Mouse (Mus musculus) cerebellum, adult 11 months (tissue): ENCODE data around the gene Snx12.

ENCODE experiments used
- DNase-seq: peaks from one replicate; pipeline ENCODE4 v3.0.0; 2022

The Snx12 gene

DNA sequence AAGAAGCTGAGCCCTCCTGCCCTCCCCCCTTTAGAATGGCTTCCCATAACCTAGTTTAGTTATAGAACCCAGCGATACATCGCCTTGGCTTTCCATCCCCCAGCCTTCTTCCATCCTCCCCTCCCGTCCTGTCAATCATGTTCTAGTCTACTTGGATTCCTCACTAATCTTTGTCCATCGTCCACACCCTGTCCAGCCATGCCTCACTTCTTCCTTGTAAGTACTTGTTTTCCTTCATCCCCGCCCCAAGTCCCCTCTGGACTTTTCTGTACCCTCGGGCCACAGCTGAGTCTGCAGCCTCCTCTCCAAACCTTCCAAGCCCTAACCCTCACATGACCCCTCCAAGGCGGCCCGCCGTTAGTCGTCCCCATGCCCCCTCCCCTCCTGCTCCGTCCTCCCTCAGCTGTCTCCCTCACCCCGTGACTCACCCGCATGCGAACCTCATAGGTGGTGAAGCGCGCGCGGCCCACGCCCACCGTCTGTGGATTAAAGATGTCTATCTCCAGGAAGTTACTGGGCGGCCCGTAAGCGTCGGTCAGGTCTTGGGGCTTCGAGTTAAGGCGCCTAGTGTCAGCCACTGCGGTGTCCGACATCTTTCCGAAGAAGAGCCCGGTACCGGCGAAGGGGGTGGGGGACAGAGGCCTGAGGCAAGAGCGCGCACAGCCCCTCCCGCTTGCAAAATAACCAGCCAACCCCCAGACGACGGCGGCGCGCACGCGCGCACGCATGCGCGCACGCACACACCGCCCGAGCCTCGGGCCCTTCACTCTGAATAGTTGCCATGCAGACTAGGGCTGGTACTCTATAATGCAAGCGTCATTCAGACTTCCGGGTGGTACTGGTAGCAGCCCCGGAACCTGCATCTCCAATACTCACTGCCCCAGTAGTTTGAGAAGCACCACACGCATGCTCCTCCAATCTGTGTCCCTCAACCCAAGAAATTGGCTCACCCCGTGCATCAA is at the start of gene Snx12:
Gene Snx12, minus strand, starts transcription at position 730 of the 962 bp plus-strand sequence.
- peak; percentile 88 for DNase-seq

DNA sequence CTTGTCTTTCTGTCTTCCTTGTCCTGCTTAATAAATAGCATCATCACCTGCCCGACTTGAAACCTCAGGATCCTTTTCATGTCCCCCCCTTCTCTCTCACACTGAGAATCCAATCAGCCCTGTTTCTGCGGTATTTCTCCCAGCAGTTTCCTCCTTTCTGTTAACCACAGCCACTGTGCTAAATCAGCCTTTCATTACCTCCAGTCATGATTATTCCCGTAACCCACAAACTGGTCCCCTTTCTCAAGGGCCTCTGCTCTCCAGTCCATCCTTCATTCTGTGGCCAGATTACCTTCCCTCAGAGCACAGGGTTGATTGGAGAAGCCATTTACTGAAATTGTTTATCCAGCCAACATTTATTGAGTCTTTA is 46.4 kb upstream of the Snx12 start, which contains the start of gene Gm20489:
Gene Gm20489, minus strand, starts transcription at position 269 of the 370 bp plus-strand sequence.
- DNase-seq: no peak

DNA sequence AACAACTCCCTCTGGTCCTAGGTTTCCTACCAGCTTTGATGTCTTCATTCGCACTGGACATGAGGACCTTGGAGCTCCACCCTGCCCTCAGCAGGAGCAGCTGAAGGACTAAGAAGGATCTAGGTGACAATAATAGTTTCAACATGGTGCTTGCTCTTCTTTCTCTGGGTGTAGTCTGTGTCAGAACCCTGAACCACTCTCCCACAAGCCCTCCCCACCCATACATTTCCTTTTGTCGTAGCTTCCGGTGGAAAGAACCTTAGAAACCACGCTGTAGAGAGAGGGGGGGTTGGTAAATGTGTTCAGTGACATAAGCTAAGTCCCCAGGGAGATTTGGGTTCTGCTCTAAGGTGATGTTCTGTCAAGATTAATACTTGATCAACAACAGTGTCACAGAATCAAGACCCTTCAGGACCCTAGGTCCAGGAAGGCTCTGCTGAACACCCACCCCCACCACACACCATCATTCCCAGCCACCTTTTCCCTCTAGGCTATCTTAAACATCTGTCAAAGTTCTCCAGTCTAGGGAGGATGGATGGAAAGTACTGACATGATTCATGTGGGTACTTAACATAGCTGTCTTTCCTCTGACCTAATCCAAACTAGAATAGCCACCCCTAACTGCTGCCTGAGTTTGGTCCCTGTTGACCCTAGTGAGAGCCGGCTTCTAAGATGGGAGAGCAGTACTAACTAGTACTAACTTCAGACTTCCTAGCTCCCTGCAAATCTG is 45.8 kb upstream of the Snx12 start, which contains the start of gene Il2rg:
Gene Il2rg, minus strand, starts transcription at position 231 of the 730 bp plus-strand sequence.
- DNase-seq: no peak

DNA sequence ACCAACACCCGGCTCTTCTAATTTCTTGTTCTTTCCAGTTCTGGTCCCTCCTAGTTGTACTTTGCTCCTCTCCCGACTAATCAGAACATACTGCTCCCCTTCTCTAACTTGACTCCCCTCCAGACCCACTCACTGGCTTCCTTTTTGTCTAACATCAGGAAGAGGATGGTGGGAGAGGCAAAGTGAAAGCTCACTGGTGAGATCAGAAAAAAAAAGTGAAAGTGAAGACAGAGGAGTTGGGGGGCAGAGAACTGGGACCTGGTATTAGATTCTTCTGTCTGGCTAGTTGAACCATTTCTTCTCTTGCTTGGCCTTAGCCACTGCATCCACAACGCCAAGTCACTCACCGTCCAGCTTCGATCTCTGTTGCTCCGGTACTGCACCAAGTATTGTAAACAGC is 44.3 kb upstream of the Snx12 start:
- no peak for DNase-seq

DNA sequence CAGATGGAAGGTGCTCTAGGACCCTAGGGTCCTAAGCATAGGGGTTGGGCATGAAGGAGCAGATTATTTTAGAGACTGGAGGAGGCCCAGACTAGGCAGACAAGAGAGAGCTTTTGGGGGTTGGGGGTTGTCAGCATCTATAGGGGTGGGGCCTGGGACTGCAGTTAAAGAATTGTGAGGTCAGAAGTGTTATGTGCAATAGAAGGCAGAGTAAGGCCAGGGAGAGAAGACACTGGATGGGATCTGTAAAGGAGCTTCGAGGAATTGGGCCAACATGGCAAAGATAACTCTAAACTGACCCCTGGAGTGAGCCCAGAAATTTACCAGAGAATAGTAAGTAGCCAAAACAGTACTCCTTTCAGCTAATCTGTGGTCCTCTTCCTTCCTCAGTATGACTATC is 41.5 kb upstream of the Snx12 start, which contains the start of gene Gm614:
Gene Gm614, minus strand, starts transcription at position 101 of the 400 bp plus-strand sequence.
- DNase-seq: no peak

DNA sequence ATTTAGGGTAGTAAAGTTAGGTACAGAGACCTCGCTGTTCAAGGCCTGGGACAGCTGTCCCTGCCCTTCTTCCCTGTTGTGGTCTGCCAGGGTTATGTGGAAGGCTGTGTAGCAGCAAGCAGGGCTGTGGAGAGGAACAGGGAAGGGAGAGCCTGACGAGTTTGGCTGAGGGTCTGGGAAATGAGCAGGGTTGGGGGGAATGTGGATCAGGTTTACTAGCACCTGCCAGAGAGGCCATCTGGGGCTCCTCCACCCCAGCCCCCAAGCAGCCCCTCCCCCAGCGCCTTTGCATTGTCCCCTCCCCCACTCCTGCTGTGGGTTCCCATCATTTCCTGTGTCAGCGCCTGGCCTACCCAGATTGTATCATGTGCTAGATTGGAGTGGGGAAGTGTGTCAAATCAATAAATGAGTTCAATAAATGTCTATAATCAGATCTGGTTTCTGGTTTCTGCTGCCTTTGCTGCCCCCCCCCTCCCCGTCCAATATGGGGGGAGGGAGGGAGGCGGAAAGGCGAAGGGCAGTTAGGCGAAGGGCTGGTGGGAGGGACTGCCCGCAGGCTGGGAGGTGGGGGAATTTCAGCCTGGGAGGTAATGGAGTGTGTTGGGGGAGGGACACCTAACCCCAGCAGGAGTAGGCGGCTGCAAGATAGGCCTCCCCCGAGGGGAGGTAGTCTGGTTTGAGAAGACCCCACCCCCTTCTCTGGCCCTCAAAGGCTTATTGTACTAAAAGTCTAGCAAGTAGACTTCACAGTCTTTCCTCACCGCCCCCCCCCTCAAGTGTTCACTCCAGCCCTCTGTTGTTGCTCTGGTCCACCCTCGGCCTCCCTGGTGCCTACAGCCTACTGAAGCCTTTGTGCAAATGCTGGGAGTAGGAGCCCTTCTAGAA is 38.3 kb upstream of the Snx12 start:
- DNase-seq: no peak

DNA sequence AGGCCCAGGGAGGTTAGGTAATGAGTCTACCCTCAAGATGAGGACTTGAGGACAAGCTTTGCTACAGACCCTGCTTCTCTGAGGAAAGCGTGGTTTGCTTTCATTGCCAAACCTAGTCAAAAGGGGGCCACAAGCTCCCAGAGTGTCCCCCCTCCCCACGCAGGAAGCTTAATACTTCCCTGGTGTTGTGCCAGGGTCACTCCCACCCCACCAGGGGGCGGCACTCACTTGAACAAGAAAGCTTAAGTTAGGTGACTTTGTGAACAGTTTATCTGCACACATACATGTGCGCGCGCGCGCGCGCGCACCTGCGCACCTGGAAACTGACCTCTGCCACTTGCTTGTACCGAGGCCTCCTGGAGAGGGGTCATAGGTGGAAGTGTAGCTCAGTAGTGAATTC is 34.2 kb upstream of the Snx12 start:
- no peak for DNase-seq

DNA sequence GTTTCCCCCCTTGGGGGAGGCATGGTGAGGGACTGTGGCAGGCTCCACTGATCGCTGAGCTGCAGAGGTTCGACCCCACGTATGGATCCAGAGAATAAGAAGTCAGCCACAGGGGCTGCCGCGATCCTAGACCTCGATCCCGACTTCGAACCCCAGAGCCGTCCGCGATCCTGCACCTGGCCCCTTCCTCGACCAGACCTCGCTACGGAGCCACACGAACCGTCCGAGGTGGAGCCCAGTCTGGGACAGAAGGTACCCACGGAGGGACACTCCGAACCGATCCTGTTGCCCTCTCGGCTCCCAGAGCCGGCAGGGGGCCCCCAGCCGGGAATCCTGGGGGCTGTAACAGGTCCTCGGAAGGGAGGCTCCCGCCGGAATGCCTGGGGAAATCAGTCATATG is 32.4 kb upstream of the Snx12 start:
- no peak for DNase-seq

DNA sequence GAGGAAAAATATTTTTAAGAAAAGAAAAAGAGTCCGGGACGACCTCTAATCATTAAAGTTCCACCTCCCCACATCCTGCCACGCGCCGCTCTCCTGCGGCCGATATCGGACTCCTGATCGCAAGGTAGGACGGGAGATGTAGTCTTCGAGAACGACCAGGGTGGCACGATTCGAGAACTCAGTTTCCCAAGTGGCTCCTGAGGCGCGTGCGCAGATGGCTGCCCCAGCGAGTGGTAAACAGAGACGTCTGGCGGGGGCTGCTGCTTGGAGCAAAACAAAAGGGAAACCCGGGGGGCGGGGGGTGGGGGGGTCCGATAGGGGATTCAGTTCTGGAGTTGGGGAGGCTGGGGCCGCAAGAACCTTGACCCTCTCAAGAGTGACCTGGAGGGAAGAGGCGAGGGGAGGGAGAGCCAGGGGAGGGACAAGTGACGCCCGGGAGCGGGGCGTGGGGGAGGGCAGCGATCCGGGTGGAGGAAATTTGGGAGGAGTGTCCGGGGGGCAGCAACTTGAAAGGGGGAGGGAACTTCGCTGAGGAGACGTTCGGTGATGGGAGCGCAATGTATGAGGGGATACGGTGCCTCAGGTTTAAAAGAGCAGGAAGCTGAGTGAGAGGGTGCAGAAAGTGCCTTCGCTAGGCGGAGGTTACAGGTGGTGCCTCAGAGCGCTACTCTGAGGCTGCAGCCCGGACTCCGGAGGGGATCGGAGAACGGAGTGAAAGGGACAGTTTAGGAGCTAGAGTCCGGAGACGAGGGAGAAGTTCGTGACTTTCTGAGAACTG is 31.8 kb upstream of the Snx12 start, which contains the start of gene Foxo4:
Gene Foxo4, plus strand, starts transcription at position 577 of the 778 bp plus-strand sequence.
- DNase-seq: peak; percentile 82

DNA sequence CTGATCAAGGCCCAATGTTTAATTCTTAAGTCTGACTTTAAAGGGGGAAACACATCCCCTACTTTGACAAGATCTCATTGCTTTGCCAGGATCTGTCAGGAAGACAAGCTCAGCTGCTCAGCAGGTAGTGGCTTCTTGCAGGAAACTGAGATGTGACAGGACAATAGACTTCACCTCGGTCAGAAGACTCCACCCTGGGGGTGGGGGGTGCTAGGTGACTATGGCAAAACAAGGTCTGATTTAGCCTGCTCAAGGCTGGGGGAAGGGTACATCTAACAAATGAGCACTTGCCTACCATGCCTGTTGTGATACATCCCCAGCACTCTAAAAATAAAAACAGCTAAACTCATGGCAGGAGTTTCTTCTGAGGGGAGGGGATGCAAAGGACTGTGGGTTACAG is 22.6 kb upstream of the Snx12 start:
- DNase-seq: no peak

DNA sequence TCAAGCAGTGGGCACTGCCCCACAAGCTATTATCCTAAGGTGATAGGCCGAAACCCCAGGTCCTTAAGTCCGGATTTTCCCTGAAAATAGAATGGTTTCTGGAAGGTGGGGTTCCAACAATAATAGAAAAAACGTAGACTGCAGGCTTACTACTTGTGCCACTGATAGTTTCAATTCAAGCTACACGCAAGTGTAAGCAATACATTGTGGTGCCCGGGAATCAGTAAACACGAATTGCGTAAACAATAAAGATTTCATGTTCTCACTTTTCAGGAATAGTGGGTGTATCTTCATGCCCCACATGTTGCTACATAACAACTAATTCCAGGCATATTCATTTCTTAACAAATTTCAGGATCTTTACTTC is 416 bp upstream of the Snx12 start:
- no peak for DNase-seq

DNA sequence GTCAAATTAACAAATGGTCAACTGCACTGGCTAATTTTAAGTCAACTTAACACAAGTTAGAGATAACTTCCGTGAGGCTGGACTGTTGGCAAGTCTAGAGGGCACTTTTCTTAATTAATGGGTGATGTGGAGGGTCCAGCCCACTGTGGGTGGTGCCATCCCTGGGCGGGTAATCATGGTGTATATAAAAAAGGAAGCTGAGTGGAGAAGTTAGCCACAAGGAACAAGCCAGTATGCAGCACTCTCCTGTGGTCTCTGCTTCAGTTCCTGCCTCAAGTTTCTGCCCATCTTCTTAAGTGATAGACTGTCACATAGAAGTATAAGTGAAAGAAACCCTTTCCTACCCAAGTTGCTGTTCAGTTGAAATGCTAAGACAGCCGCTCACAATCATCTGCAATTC is 33.1 kb downstream of the Snx12 start:
- no peak for DNase-seq

DNA sequence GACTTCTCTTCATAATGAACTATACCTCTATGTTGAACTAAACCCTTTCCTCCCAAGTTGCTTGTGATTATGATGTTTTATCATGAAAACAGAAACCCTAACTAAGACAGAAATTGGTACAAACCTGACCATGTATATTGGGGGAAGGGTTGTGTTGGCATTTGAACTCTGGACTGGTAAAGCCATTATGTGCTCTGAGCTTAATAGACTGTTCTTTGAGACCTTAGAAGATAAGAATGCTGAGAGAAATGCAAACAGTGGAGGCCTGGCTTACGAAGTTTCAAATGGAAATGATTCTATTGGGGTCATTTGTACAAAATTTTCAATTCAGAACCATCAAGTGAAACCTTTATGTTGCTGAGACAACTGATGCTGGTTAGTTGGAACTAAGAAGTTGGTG is 34.7 kb downstream of the Snx12 start:
- DNase-seq: no peak

DNA sequence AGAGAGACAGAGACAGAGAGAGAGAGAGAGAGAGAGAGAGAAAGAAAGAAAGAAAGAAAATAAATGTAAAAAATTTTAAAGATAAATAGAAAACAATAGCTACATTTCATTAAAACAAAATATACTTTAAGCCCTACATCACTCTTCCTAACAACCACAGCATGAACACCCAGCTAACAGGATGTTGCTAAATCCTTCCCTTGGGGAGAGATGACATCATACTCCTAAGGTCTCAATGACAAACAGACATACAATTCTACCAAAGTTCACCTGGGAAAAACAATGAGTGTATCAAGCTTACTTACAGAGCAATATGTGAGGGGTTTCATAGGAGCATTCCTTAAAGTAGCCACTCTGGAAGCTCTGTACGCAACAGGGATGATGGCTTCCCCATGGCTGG is 49.0 kb downstream of the Snx12 start:
- no peak for DNase-seq

DNA sequence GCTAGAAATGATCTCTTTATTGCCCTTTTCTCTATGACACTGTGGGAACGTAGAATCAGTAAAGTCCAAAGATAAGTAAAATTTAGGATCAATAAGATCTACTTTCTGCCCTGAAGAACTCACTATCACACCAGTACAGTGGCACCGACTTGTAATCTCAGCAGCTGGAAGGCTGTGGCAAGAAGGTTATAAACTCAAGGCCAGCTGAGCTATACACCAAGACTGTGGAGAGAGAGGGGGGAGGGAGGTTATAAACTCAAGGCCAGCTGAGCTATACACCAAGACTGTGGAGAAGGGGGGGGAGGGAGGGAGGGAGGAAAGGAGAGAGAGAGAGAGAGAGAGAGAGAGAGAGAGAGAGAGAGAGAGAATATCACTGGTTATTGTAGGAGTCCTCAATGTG is 53.9 kb downstream of the Snx12 start:
- no peak for DNase-seq

DNA sequence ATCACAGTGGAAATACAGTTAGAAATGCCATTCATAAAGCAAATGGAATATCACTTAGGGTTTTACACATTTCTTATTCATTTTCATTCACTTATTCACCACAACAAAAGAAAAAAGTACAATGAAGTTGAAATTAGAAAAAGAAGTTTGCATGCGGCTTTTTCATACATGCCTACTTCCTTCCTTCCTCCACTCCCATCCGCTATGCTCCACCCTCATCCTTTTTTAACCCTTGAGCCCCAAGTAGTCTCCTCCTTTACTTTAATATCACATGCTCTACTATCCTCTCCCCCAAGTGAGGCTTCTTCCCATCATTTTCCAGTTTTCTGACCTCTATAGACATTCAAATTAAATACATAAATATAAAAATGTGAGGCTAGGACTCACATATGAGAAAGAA is 58.6 kb downstream of the Snx12 start:
- no peak for DNase-seq

DNA sequence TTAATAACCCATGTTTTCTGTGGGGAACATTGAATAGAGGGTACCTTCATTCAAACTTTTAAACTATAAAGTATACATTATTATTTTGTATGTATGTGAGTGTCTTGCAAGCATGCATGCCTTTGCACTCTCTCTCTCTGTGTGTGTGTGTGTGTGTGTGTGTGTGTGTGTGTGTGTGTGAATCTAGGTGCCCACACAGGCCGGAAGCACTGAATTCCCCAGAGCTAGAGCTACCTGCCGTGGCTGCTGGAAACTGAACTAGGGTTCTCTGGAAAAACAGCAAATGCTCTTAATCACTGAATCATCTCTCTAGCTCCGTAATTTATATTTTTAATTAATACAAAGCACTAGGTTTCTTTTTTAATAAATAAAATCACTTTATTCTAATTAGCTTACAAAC is 59.1 kb downstream of the Snx12 start:
- DNase-seq: no peak

DNA sequence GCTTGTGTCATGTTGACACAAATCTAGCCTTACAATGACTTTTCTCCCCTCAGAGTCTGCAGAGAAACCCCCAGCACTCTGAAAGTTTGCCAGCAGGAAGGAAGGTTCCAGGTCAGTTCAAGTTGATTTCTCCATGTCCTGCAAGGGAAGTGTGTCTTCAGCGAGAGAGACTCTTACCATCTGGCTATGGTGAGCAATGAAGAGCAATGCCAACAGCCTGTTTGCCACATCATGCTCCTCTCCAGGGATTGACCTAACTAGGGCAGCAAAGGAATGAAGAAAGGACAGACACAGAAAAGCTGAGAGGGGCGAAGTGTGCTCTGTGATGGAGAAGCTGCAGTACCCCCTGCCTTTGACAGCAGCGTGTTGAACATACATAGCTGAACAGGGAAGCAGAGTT is 59.8 kb downstream of the Snx12 start:
- DNase-seq: peak; percentile 22

DNA sequence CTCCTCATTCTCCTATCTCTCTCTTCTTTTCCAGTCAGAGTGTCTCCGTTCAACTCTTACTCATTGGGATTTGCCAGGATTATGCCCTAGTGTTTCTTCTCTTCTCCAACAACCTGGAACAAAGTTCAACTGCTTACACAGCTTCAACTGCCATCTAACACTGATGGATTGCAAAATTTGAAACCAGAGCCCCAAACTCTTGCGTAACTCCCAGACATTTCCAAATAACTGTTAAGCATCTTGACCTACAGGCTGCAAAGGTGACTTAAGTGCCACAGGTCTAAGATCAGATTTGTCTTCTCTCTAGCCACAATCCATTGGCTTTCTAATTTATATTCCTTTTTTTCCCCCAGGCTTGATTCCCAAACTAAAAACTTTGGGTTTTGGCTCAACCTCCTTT is 64.9 kb downstream of the Snx12 start:
- DNase-seq: no peak

DNA sequence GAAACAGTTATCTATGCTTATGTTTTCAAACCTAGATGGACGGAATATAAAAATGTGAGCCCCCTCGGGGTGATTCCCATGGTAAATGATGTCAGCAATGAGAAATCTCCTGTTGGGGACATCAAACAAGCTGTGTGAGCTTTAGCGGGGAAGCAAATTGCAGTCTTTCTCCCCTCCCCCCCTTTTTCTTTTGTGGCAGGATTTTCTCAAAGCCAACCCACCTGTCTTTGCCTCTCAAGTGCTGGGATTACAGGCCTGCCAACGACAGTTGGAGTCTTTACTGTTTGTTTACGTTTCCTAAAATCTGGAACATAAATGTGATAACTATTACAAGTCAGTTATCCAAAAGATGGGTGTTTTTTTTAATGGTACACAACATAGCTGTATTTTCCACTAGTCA is 66.0 kb downstream of the Snx12 start:
- no peak for DNase-seq

DNA sequence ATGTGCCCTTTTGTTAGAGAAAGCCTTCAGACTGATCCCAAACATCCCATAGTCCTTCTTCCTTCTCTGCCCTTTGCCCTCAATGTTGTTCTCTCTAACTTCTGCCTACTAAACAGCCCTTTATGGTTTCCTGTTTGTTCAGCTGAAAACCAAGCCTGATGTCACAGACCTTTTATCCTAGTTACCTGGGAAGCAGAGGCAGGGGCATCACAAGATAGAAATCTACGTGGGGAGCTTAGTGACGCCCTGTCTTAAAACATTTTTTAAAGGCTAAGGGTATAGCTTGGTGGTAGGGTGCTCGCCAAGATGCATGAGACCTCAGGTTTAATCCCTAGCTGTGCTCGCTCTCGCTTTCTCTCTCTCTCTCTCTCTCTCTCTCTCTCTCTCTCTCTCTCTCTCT is 74.9 kb downstream of the Snx12 start:
- no peak for DNase-seq
